Mouse (Mus musculus) kidney, adult 2 months (tissue): ENCODE measurements around the gene Igsf8.

Experiments
- CTCF ChIP-seq: fragments of 200-500 bp; conservative IDR thresholded peaks from 2 replicates; pipeline ENCODE4 v1.5.1; 2011; ENCODE audit warnings: low read depth, mild to moderate bottlenecking, control low read depth, low read length, moderate library complexity, mixed read lengths; ENCODE audit not compliant: insufficient read depth, insufficient read length
- POLR2A ChIP-seq: fragments of 200-500 bp; IDR thresholded peaks from one replicate; pipeline ENCODE4 v1.6.1; 2011; ENCODE audit warnings: low read depth, low read length, control low read depth

DNA sequence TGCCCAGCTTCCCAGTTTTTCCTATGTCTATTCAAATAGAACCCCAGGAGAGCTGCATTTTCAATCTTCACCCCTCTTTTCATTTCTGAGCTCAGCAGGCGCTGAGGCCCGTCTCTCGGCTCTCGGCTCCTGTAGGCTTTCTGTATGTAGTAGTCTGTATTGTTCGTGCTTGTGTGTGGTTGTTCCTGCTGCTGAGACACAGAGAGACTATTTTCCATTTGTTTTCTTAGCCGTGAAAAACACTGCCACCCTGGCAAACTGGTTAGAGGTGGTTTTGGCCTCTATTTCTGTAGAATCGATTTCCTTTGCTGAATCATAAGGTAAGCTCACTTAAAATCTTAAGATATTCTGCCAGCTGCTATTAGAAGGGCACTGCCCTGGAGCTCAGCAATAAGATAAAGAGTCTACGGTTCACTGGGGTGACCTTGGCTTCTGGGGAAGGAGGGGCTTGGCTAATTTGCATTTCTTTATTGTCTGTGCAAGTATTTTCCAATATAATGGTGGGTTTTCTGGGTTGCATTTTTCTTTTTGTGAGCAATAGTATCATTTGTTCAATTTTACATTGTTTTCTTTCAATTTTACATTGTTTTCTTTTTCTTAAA is at the start of gene Igsf8:
- TF ChIP-seq CTCF = no peak
- TF ChIP-seq POLR2A = no peak
